In genomic region chr4:32195945-32196921, GRCm38 (mm10) we compare ENCODE assay signal across 8 mouse cellular contexts. TPM values are rescaled to one million over a fixed set of nuclear protein-coding genes. Genes with fewer than 3 reads are reported as not detected.
DNase-seq lines count a peak whose midpoint lies in the region; ATAC-seq and TF ChIP-seq lines count a peak whose summit lies in the region.

No protein-coding gene starts in this region.

- WGBS in embryonic facial prominence, embryonic 12.5 days: 7% methylated on average over 9 of the region's 9 CpGs
- WGBS in heart, embryonic 14.5 days: 10% methylated on average over 9 of the region's 9 CpGs
- WGBS in kidney, postnatal 0 days: 11% methylated on average over 9 of the region's 9 CpGs
- 21% methylated on average over 9 of the region's 9 CpGs for WGBS in midbrain, embryonic 14.5 days

- H3K36me3 ChIP-seq in embryonic facial prominence, embryonic 12.5 days: no peaks in the 10 kb centered on the region
- no peaks in the 10 kb centered on the region for H3K36me3 ChIP-seq in heart, embryonic 14.5 days (ENCODE audit: control insufficient read depth, insufficient read depth, low read length)
- H3K36me3 ChIP-seq in kidney, postnatal 0 days (ENCODE audit: insufficient read depth, low read length): no peaks in the 10 kb centered on the region
- H3K36me3 ChIP-seq in midbrain, embryonic 14.5 days (ENCODE audit: control insufficient read depth, insufficient read depth, low read length): no peaks in the 10 kb centered on the region

- DNase-seq in left cerebral cortex, postnatal 4 days: peak; percentile 89
- no peak for DNase-seq in left cerebral cortex, adult 2 months (ENCODE audit: extremely low spot score in 1 of 2, low spot score in 2 of 2)
- peak; percentile 94 for DNase-seq in kidney, postnatal 0 days (ENCODE audit: low spot score)
- peak; percentile 78 for DNase-seq in midbrain, embryonic 14.5 days
- DNase-seq in thymus, postnatal 4 days: no peak
- no peak for DNase-seq in thymus, adult 18-20 months

- H3K9me3 ChIP-seq in embryonic facial prominence, embryonic 12.5 days: no peaks in the 10 kb centered on the region
- H3K9me3 ChIP-seq in heart, embryonic 14.5 days (ENCODE audit: control insufficient read depth, low read length): no peaks in the 10 kb centered on the region
- no peaks in the 10 kb centered on the region for H3K9me3 ChIP-seq in kidney, postnatal 0 days (replicated peaks; ENCODE audit: low read length)
- no peaks in the 10 kb centered on the region for H3K9me3 ChIP-seq in midbrain, embryonic 14.5 days (ENCODE audit: control insufficient read depth, low read length)

- intact Hi-C loops in left cerebral cortex, postnatal 4 days (cut with DNase I): no loop called here
- intact Hi-C loops in left cerebral cortex, adult 2 months (cut with DNase I): no loop called here

- no peaks in the 10 kb centered on the region for H3K27me3 ChIP-seq in embryonic facial prominence, embryonic 12.5 days
- no peaks in the 10 kb centered on the region for H3K27me3 ChIP-seq in heart, embryonic 14.5 days (ENCODE audit: control insufficient read depth, insufficient read depth, low read length)
- no peaks in the 10 kb centered on the region for H3K27me3 ChIP-seq in kidney, postnatal 0 days (ENCODE audit: insufficient read depth, low read length)
- H3K27me3 ChIP-seq in midbrain, embryonic 14.5 days (ENCODE audit: control insufficient read depth, insufficient read depth, low read length): no peaks in the 10 kb centered on the region

- H3K27ac ChIP-seq in left cerebral cortex, adult 2 months: no peak overlapping the region
- peak overlapping the region; percentile 85 for H3K27ac ChIP-seq in embryonic facial prominence, embryonic 12.5 days
- peak overlapping the region; percentile 69 to 87 for H3K27ac ChIP-seq in heart, embryonic 14.5 days (replicated peaks in 1 of 2; ENCODE audit: control insufficient read depth in 1 of 2, insufficient read depth in 1 of 2, low read depth in 2 of 2, low read length in 2 of 2)
- peak overlapping the region; percentile 64 for H3K27ac ChIP-seq in kidney, postnatal 0 days
- no peak overlapping the region for H3K27ac ChIP-seq in midbrain, embryonic 14.5 days (replicated peaks; ENCODE audit: low read depth, low read length)

- peak; percentile 85 for ATAC-seq in embryonic facial prominence, embryonic 12.5 days (ENCODE audit: insufficient number of reproducible peaks, insufficient read depth, low FRiP score, low TSS enrichment)
- peak; percentile 91 for ATAC-seq in heart, embryonic 14.5 days (ENCODE audit: insufficient number of reproducible peaks, insufficient read depth, low FRiP score, low read depth)
- peak; percentile 86 for ATAC-seq in kidney, postnatal 0 days (replicated peaks; ENCODE audit: low FRiP score, low read depth)
- peak; percentile 63; the same call in 1 of the 2 replicates for ATAC-seq in midbrain, embryonic 14.5 days (ENCODE audit: low FRiP score, low TSS enrichment)

- peak overlapping the region; percentile 27 for H3K4me2 ChIP-seq in embryonic facial prominence, embryonic 12.5 days (replicated peaks)
- H3K4me2 ChIP-seq in heart, embryonic 14.5 days (ENCODE audit: low read length): peak overlapping the region; percentile 49
- H3K4me2 ChIP-seq in kidney, postnatal 0 days (ENCODE audit: low read length): 0 out of 2 replicates have a peak overlapping the region, but pooled peaks have one; percentile 8
- H3K4me2 ChIP-seq in midbrain, embryonic 14.5 days (ENCODE audit: low read length): no peak overlapping the region

- no peak overlapping the region for H3K4me3 ChIP-seq in left cerebral cortex, adult 2 months
- no peak overlapping the region for H3K4me3 ChIP-seq in embryonic facial prominence, embryonic 12.5 days
- H3K4me3 ChIP-seq in heart, embryonic 14.5 days (ENCODE audit: control insufficient read depth in 1 of 2, insufficient read depth in 1 of 2, low read depth in 1 of 2, low read length in 2 of 2): no peak overlapping the region
- no peak overlapping the region for H3K4me3 ChIP-seq in kidney, postnatal 0 days (replicated peaks; ENCODE audit: low read depth, low read length)
- no peak overlapping the region for H3K4me3 ChIP-seq in midbrain, embryonic 14.5 days (replicated peaks; ENCODE audit: low read depth, low read length)

- H3K4me1 ChIP-seq in embryonic facial prominence, embryonic 12.5 days: peaks cover 23% of the 10 kb centered on the region
- peaks cover 18 to 34% of the 10 kb centered on the region in 2 experiments for H3K4me1 ChIP-seq in heart, embryonic 14.5 days (ENCODE audit: control insufficient read depth in 2 of 2, insufficient read depth in 2 of 2, low read length in 2 of 2)
- H3K4me1 ChIP-seq in kidney, postnatal 0 days (replicated peaks; ENCODE audit: insufficient read depth, low read length): no peaks in the 10 kb centered on the region
- H3K4me1 ChIP-seq in midbrain, embryonic 14.5 days (ENCODE audit: control insufficient read depth, insufficient read depth, low read length): peaks cover 10% of the 10 kb centered on the region; the same call in 1 of the 2 replicates

- 0 out of 2 replicates have a peak overlapping the region, but pooled peaks have one; percentile 19 for H3K9ac ChIP-seq in embryonic facial prominence, embryonic 12.5 days
- H3K9ac ChIP-seq in heart, embryonic 14.5 days (ENCODE audit: low read length): peak overlapping the region; percentile 51; the same call in 1 of the 2 replicates
- H3K9ac ChIP-seq in kidney, postnatal 0 days (ENCODE audit: low read depth, low read length): no peak overlapping the region
- no peak overlapping the region for H3K9ac ChIP-seq in midbrain, embryonic 14.5 days (replicated peaks; ENCODE audit: low read length)

- no peak for TF ChIP-seq CTCF in left cerebral cortex, adult 2 months (IDR thresholded peaks at IDR 0.05)
- no peak for TF ChIP-seq CTCF in kidney, postnatal 0 days (IDR thresholded peaks at IDR 0.05; ENCODE audit: low read depth)

RNA-seq across cellular contexts. Expression of gene Bach2, which starts 42.4 kb away (rescaled TPM):
- 100 to 1,000 TPM in 1 of 2 experiments, 10 to 100 TPM in 1; 92.7 to 105 TPM for total RNA-seq in left cerebral cortex, postnatal 4 days (2021)
- 10 to 100 TPM; 20.8 to 25.8 TPM for total RNA-seq in left cerebral cortex, adult 2 months (2021)
- 13.0 and 13.5 TPM in 2 replicates for polyA plus RNA-seq in embryonic facial prominence, embryonic 12.5 days (2016; fragmentation: Nextera tagmentation; extraction: Ambion mirVana)
- 7.3 and 8.2 TPM in 2 replicates for polyA plus RNA-seq in heart, embryonic 14.5 days (2014; fragmentation: Nextera tagmentation; extraction: Ambion mirVana)
- polyA plus RNA-seq in kidney, postnatal 0 days (2015; fragmentation: Nextera tagmentation; extraction: Ambion mirVana): 5.9 and 6.7 TPM in 2 replicates
- 26.3 and 27.0 TPM in 2 replicates for polyA plus RNA-seq in midbrain, embryonic 14.5 days (2014; fragmentation: Nextera tagmentation; extraction: Ambion mirVana)

Comparison
In these comparisons a context has a peak if more than half of its experiments do, and no peak if none do; other contexts are left out.
1. DNase-seq: peak in left cerebral cortex, postnatal 4 days (single experiment), kidney, postnatal 0 days (single experiment) and midbrain, embryonic 14.5 days (single experiment); none in left cerebral cortex, adult 2 months (0 of 2), thymus, postnatal 4 days (single experiment) and thymus, adult 18-20 months (0 of 2).
2. H3K27ac ChIP-seq: peak in embryonic facial prominence, embryonic 12.5 days (single experiment), heart, embryonic 14.5 days (2 of 2) and kidney, postnatal 0 days (single experiment); none in left cerebral cortex, adult 2 months (single experiment) and midbrain, embryonic 14.5 days (single experiment).
3. H3K9ac ChIP-seq: peak in embryonic facial prominence, embryonic 12.5 days (single experiment) and heart, embryonic 14.5 days (single experiment); none in kidney, postnatal 0 days (single experiment) and midbrain, embryonic 14.5 days (single experiment).
4. Peak in every context shown above with its lines, with median percentiles within 50 percentile points of each other: ATAC-seq.